22 mouse cellular contexts compared by ENCODE assay signal in the genomic region with DNA sequence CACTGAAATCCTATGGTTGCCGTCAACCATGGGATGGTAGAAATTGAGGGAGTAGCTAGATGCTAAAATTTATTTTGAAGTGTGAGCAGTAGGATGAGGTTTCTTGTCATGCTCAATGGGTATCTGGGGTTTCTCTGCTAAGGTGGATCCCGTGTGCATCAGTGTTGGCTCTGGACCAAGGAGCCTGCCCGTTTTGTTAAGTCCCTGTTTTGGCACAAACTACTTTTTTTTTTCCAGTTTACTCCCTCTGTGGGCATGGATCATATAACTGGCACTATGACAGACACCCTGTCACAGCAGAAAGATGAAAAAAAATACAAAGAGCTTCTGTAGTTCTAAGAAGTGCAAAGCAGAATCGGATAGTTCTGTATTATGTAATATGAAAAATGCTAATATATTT.
DNase-seq lines count a peak whose midpoint lies in the region; ATAC-seq and TF ChIP-seq lines count a peak whose summit lies in the region.
"Had no signal": no experiment of that assay in that cellular context is flagged by ENCODE, and none has a peak within 500 bp of the region (broad histone marks: within the 10 kb centered on the region; RNA-seq: fewer than 3 reads in every experiment).

No protein-coding gene starts in this region.

- WGBS in cerebellum, adult 2 months = 25% methylated on average over 4 of the region's 4 CpGs

- TF ChIP-seq CTCF in left cerebral cortex, adult 2 months (IDR thresholded peaks at IDR 0.05) = no peak
- no peak for TF ChIP-seq CTCF in cerebellum, adult 2 months (IDR thresholded peaks at IDR 0.05; ENCODE audit: borderline replicate concordance, insufficient read depth, low read depth, low read length)

- H3K27me3 ChIP-seq in cerebellum, adult 2 months (ENCODE audit: control insufficient read depth, insufficient read depth, low read length) = no peaks in the 10 kb centered on the region
- H3K27me3 ChIP-seq: embryonic facial prominence, embryonic 15.5 days; limb, embryonic 13.5 days; liver, embryonic 13.5 days had no signal

- H3K4me1 ChIP-seq in cerebellum, adult 2 months (ENCODE audit: control insufficient read depth, insufficient read depth, low read length) = peaks cover 15% of the 10 kb centered on the region; the same call in 1 of the 2 replicates
- H3K4me1 ChIP-seq: embryonic facial prominence, embryonic 15.5 days; limb, embryonic 13.5 days; liver, embryonic 13.5 days had no signal

- no peak overlapping the region for H3K4me3 ChIP-seq in left cerebral cortex, adult 2 months
- H3K4me3 ChIP-seq in cerebellum, adult 2 months (replicated peaks; ENCODE audit: insufficient read depth, low read depth, low read length) = no peak overlapping the region
- H3K4me3 ChIP-seq: embryonic facial prominence, embryonic 15.5 days; limb, embryonic 13.5 days; liver, embryonic 13.5 days had no signal

- peak; percentile 45; the same call in 1 of the 2 replicates for ATAC-seq in cerebellum, adult (ENCODE audit: insufficient number of reproducible peaks, low FRiP score, low TSS enrichment)
- no peak for ATAC-seq in monocyte, adult 5-6 weeks (replicated peaks; ENCODE audit: insufficient number of reproducible peaks, low FRiP score, low TSS enrichment, poor library complexity, severe bottlenecking)
- ATAC-seq: CD4-positive, CD25-positive, alpha-beta regulatory T cell, adult 4 months; midbrain, embryonic 16.5 days had no signal

- H3K27ac ChIP-seq in left cerebral cortex, adult 2 months = peak overlapping the region; percentile 54; the same call in 1 of the 2 replicates
- no peak overlapping the region for H3K27ac ChIP-seq in cerebellum, adult 2 months (ENCODE audit: insufficient read depth, low read length)
- H3K27ac ChIP-seq: embryonic facial prominence, embryonic 15.5 days; limb, embryonic 13.5 days; liver, embryonic 13.5 days had no signal

- no peak for TF ChIP-seq POLR2A in cerebellum, adult 2 months (IDR thresholded peaks at IDR 0.05; ENCODE audit: borderline replicate concordance, insufficient read depth, low read length)

- no peak for DNase-seq in cerebellum, postnatal 4 days (ENCODE audit: low spot score in 2 of 2)
- no peak for DNase-seq in left cerebral cortex, adult 2 months (ENCODE audit: extremely low spot score in 1 of 2, low spot score in 2 of 2)
- DNase-seq in left cerebral cortex, postnatal 10 days (ENCODE audit: extremely low spot score in 1 of 2, low spot score in 2 of 2) = no peak
- peak; percentile 49 to 71 for DNase-seq in cerebellum, adult 2 months
- DNase-seq in cerebellum, postnatal 36 days = peak; percentile 45 to 62
- no peak for DNase-seq in gastrocnemius, postnatal 25 days
- DNase-seq: adrenal gland, postnatal 14 days; gastrocnemius, postnatal 36 days; kidney, adult 18-20 months; kidney, postnatal 10 days; liver, embryonic 13.5 days; lung, embryonic 14.5 days; lung, postnatal 36 days; retina, postnatal 1 day; right cerebral cortex, postnatal 4 days; thymus, postnatal 36 days had no signal

- intact Hi-C loops in left cerebral cortex, adult 2 months (cut with DNase I) = no loop called here
- intact Hi-C loops in left cerebral cortex, postnatal 10 days (cut with DNase I) = no loop called here

Comparison
In these comparisons a context has a peak if more than half of its experiments do, and no peak if none do; other contexts are left out.
1. DNase-seq: peak in cerebellum, adult 2 months (2 of 2) and cerebellum, postnatal 36 days (2 of 2); none in cerebellum, postnatal 4 days (0 of 2), left cerebral cortex, adult 2 months (0 of 2), left cerebral cortex, postnatal 10 days (0 of 2) and gastrocnemius, postnatal 25 days (single experiment).